Comparison of ENCODE assay signal across 8 mouse cellular contexts in the genomic region with DNA sequence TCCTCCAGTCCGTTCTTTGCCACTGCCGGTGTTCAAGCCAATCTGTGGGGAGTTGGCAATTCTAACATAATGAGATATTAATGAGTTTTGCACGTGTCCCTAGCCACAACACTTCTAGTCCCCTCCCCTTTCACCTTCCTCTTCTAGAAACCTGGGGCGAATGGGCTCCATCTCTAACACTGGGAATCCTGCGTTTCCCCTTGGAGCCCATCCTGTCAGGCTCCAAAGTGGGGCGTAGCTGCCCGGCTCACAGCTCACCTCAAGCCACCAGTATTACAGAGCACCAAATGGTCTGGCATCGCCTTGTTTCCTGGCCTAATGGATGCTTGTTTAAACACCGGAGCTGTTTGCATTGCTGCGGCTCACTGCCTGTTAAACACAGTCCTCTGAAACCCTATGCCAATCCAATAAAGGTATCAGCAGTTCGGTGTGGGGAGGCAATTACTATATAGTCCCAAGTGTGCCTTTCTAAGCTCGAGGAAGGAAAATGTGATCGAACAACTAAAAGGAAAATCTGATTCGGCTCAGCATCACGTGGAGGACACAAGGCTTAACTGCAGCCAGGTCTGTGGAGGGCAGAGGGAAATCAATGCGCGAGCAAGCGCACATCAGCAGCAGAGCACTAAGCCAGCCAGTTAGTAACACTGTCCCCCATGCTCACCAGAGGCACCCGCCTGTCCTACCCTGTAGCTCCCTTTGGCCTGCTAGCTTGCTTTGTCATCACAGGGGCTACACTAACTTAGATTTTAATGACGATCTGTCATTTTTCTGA.
DNase-seq lines count a peak whose midpoint lies in the region; ATAC-seq and TF ChIP-seq lines count a peak whose summit lies in the region.

No protein-coding gene starts in this region.

- no peaks in the 10 kb centered on the region for H3K27me3 ChIP-seq in hindbrain, embryonic 14.5 days (ENCODE audit: control insufficient read depth, insufficient read depth, low read length)
- H3K27me3 ChIP-seq in midbrain, embryonic 14.5 days (ENCODE audit: control insufficient read depth, insufficient read depth, low read length): no peaks in the 10 kb centered on the region

- DNase-seq in gastrocnemius, adult 2 months: no peak
- no peak for DNase-seq in gastrocnemius, adult 18-20 months (ENCODE audit: low spot score)
- DNase-seq in cerebellum, postnatal 36 days: peak; percentile 28 to 46
- DNase-seq in hindbrain, embryonic 14.5 days (ENCODE audit: low spot score): peak; percentile 58
- DNase-seq in midbrain, embryonic 14.5 days: peak; percentile 80
- DNase-seq in urinary bladder, adult 18-20 months (ENCODE audit: low spot score in 2 of 2): no peak
- DNase-seq in right cerebral cortex, adult 18-20 months: no peak
- DNase-seq in left cerebral cortex, postnatal 25 days (ENCODE audit: low spot score in 2 of 2): no peak

- H3K9ac ChIP-seq in hindbrain, embryonic 14.5 days: peak overlapping the region; percentile 37
- peak overlapping the region; percentile 34 for H3K9ac ChIP-seq in midbrain, embryonic 14.5 days (replicated peaks; ENCODE audit: low read length)

- peak overlapping the region; percentile 51 for H3K4me3 ChIP-seq in gastrocnemius, adult 2 months
- H3K4me3 ChIP-seq in hindbrain, embryonic 14.5 days (replicated peaks; ENCODE audit: low read length): no peak overlapping the region
- H3K4me3 ChIP-seq in midbrain, embryonic 14.5 days (replicated peaks; ENCODE audit: low read depth, low read length): no peak overlapping the region

- ATAC-seq in hindbrain, embryonic 14.5 days (ENCODE audit: low FRiP score): peak; percentile 80
- ATAC-seq in midbrain, embryonic 14.5 days (ENCODE audit: low FRiP score, low TSS enrichment): peak; percentile 86

- intact Hi-C loops in gastrocnemius, adult 2 months (cut with DNase I): loop anchor here (5.0 kb wide), 1 partner anchor 308 kb away; no protein-coding TSS in a partner anchor
- intact Hi-C loops in left cerebral cortex, postnatal 25 days (cut with DNase I): loop anchor here (5.0 kb wide), 3 partner anchors 73 to 213 kb away; no protein-coding TSS in a partner anchor

- no peak for TF ChIP-seq CTCF in gastrocnemius, adult 2 months (IDR thresholded peaks at IDR 0.05)

- 8% methylated on average over 20 of the region's 20 CpGs for WGBS in hindbrain, embryonic 14.5 days
- 6% methylated on average over 20 of the region's 20 CpGs for WGBS in midbrain, embryonic 14.5 days

- H3K4me2 ChIP-seq in hindbrain, embryonic 14.5 days (replicated peaks): peak overlapping the region; percentile 40
- H3K4me2 ChIP-seq in midbrain, embryonic 14.5 days (ENCODE audit: low read length): peak overlapping the region; percentile 45

- no peaks in the 10 kb centered on the region for H3K9me3 ChIP-seq in hindbrain, embryonic 14.5 days (ENCODE audit: control insufficient read depth, low read length)
- no peaks in the 10 kb centered on the region for H3K9me3 ChIP-seq in midbrain, embryonic 14.5 days (ENCODE audit: control insufficient read depth, low read length)

- peaks cover 32% of the 10 kb centered on the region for H3K4me1 ChIP-seq in hindbrain, embryonic 14.5 days (replicated peaks; ENCODE audit: control insufficient read depth, insufficient read depth, low read length)
- H3K4me1 ChIP-seq in midbrain, embryonic 14.5 days (ENCODE audit: control insufficient read depth, insufficient read depth, low read length): peaks cover 29% of the 10 kb centered on the region

- H3K36me3 ChIP-seq in hindbrain, embryonic 14.5 days (replicated peaks; ENCODE audit: control insufficient read depth, insufficient read depth): no peaks in the 10 kb centered on the region
- H3K36me3 ChIP-seq in midbrain, embryonic 14.5 days (ENCODE audit: control insufficient read depth, insufficient read depth, low read length): no peaks in the 10 kb centered on the region

- H3K27ac ChIP-seq in gastrocnemius, adult 2 months: no peak overlapping the region
- peak overlapping the region; percentile 91 for H3K27ac ChIP-seq in hindbrain, embryonic 14.5 days
- H3K27ac ChIP-seq in midbrain, embryonic 14.5 days (replicated peaks; ENCODE audit: low read depth, low read length): peak overlapping the region; percentile 89

Comparison
In these comparisons a context has a peak if more than half of its experiments do, and no peak if none do; other contexts are left out.
1. DNase-seq: peak in cerebellum, postnatal 36 days (2 of 2), hindbrain, embryonic 14.5 days (single experiment) and midbrain, embryonic 14.5 days (single experiment); none in gastrocnemius, adult 2 months (single experiment), gastrocnemius, adult 18-20 months (single experiment), urinary bladder, adult 18-20 months (0 of 2), right cerebral cortex, adult 18-20 months (single experiment) and left cerebral cortex, postnatal 25 days (0 of 2).